Mouse (Mus musculus): ENCODE results near the gene Gm16181.

Gene Gm16181

DNA sequence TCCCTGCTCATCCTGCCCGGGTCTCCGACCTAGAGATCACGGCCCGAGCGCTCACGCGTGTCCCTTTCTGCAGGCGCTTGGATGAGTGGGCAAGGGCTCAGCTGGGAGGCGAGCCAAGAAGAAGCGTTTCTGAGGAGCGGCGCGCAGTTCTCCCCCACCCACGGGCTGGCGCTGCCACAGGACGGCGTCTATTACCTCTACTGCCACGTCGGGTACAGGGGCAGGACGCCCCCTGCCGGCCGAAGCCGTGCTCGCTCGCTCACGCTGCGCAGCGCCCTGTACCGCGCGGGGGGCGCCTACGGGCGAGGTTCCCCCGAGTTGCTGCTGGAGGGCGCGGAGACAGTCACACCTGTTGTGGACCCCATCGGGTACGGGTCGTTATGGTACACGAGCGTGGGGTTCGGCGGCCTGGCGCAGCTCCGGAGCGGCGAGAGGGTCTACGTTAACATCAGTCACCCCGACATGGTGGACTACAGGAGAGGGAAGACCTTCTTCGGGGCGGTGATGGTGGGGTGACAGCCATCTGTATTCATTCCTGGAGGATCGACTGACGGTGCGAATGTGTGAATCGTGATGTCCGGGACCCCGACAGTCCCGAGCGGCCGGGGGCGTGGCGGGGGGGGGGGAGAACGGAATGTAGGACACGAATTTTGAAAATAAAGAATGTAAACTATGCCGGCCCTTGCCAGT, 24.9 kb upstream of the Gm16181 start:
- DNase-seq (ENCODE audit: extremely low spot score, low read depth, low spot score) = no peak

DNA sequence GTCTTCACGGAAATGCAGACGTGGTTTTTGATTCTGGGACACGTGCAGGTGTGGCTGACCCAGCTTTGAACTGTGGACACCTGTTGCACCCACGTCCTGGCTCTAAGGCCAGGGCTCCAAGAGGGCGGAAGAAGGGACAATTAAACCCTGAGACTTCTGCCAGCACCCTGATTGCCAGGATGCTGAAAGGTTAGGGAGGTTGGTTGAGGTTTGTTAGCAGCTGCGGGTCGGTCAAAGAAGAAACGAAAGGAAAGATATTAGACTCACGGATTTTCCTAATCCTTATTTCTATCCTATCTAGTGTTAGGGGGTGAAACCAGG, 24.4 kb upstream of the Gm16181 start:
- DNase-seq (ENCODE audit: extremely low spot score, low read depth, low spot score) = no peak

DNA sequence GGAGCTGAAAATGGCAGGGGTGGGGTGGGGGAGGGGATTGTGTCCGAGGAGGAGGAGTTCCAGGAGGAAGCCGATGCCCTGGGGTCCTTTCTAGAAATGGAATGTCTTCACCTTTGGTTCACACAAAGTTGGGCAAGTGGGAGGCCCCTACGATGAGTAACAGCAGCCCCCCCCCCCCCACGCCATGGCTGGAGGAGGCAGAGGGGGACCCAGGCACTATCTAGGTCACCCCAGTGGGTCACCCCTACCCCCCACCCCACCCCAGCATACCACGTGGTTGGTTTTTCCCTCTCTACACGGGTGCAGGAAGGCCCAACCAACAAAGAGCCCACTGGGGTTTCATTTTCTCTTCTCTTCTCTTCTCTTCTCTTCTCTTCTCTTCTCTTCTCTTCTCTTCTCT, 23.5 kb upstream of the Gm16181 start:
- DNase-seq (ENCODE audit: extremely low spot score, low read depth, low spot score) = no peak

DNA sequence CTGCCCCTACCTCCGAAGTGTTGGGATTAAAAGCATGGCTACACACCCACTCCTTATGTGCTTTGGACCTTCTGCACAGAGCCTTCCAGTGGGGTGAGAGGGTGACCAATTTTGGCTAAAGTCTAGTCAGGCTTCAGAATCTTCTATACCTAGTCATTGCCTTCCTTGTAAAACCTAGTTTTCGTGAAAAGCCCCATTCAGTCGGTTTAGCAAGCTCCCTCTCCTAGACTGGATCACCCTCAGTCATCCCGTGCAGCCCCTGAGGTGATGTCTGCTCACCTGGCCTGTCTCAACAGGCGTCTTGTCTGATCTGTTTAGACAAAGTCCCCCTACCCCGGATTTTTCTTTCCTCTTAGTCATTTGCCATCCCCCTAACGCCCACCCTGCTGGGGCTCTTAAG, 22.6 kb upstream of the Gm16181 start:
- DNase-seq (ENCODE audit: extremely low spot score, low read depth, low spot score) = no peak

DNA sequence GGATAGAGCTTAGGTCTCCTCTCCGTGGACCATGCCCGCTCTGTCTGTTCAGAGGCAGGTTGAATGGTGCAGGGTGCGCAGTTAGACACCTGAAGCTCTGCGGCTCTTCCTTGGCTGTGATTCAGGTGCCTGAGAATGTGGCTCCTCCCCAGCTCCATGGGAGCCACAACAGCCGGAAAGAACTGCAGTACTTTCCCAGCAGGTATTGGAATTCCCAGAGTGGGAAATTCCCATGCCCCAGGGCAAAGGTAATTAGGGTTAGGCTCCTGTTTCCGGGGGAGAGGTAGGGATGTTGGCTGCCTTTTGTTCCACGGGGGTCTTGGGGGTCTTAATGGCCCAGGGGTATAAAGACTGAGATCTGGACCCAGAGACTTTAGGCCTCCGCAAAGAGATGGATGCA, 21.7 kb upstream of the Gm16181 start:
- no peak for DNase-seq (ENCODE audit: extremely low spot score, low read depth, low spot score)

DNA sequence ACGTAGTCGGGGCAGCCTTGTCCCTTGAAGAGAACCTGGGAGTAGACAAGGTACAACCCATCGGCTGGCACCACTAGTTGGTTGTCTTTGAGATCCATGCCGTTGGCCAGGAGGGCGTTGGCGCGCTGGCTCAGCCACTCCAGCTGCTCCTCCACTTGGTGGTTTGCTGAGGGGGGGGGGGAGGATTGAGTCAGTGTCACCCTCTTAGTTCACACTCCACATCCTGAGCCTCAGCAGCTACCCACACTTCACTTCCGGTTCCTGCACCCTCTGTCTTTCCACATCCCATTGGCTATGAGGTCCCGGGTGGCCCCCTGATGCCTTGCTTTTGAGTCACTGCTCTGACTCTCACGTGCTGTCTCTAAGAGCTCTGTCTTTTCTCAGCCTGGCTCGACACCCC, 20.2 kb upstream of the Gm16181 start:
- no peak for DNase-seq (ENCODE audit: extremely low spot score, low read depth, low spot score)

DNA sequence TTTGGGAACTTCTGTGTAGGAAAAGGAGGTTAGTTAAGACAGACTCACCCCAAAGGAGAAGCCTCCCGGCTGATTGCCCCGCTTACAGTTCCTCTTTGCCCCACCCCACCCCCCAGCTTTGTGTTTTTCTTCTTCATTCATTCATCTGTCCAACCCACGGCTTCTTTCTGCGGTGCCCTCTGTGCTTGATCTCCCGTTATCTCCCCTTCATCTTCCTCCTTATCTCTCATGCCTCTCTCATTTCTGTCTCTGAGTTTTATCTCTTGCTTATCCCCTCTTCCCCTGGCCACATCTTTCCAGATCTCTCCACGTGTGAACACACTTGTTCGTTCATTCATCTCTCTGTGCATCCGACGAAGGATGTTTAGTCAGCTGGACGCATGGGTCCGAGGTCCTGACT, 19.5 kb upstream of the Gm16181 start:
- no peak for DNase-seq (ENCODE audit: extremely low spot score, low read depth, low spot score)

DNA sequence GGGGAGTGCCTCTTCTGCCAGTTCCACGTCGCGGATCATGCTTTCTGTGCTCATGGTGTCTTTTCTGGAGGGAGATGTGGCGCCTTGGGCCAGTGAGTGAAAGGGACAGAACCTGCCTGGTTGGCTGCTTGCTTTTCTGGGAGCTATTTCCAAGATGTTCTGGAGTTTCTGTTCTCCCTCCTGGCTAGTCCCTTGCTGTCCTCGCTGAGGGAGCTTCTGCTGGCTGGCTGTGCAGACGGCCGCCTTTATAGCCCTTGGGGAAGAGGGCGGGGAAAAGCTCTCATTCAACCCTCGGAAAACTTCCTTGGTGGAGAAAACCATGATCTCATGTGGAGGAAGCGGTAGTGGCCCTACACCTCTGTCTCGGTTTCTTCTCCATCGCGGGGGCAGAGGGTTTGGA, 18.8 kb upstream of the Gm16181 start, which contains the start of gene Tnf:
Gene Tnf (minus strand): TSS at position 221 of the 400 bp plus-strand sequence.
- no peak for DNase-seq (ENCODE audit: extremely low spot score, low read depth, low spot score)

DNA sequence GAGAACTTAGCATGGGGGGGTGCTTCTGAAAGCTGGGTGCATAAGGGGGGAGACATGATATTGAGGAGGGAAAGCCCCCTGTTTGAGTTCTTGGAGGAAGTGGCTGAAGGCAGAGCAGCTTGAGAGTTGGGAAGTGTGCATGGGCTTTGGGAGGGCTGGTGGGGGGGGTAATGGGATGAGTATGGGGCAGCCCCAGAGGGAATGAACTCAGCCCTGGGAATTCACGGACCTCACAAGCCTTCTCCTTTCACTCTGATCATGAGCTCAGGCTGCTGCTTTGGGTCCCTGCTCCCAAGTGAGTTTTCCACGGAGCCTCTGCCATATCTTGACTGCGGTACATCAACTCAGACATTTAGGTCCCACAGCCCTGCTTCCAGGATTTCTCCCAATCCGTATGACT, 18.2 kb upstream of the Gm16181 start:
- no peak for DNase-seq (ENCODE audit: extremely low spot score, low read depth, low spot score)

DNA sequence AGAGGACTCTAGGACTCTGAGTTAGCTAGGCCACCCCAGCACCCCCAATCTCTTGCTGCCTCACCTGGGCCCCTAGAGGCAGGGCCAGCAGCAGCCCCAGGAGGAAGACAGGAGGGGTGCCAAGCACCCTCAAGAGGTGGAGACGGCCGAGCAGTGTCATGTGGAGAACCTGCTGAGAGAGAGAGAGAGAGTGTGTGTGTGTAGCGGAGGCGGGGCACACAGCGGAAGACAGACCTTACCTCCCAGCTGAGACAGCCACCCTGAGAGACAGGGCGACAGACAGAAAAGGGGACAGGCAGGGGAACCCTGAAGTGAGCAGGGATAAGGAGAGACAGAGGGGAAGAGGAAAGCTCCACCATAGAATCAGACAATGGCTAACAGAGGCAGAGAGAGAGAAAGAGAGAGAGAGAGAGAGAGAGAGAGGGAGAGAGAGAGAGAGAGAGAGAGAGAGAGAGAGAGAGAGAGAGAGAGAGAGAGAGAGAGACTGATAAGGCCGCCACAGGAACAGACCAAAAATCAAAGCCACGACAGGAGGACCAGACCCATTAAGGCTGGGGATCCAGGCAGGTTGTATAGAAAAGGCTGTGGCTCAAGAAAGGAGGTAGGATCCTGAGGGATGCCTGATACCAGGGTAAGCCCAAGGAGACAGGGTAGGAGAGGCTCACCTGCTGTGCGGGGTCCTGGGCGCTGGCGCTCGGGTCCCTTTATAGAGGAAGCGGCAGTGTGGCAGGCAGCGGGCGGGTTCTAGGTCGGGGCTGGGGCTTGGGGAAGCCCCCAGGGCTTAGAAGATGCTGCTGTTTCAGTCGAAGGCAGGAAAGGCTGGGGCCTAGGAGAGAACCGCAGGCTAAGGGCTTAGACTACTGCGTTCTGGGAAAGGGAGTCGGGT, 15.9 kb upstream of the Gm16181 start, which contains the start of gene Lta:
Gene Lta (minus strand): TSS at position 858 of the 886 bp plus-strand sequence.
- DNase-seq (ENCODE audit: extremely low spot score, low read depth, low spot score) = no peak

DNA sequence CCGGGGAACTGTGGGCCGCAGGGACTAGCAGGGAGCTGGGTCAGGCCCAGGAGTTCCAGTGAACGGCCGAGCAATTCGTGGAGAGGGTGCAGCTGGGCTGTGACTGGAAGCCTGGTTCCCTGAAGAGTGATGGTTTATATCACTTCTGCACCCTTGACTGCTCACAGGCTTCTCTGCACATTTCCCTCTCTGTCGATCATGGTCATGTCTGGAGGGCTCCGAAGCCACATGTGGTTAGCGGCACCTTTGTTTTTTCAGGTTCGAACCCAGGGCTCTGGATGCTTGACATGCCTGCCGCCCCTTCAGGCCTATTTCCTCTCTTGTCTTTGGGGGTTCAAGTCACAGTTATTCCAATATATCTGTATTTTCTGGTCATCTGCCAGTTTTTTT, 15.3 kb upstream of the Gm16181 start:
- DNase-seq (ENCODE audit: extremely low spot score, low read depth, low spot score) = no peak

DNA sequence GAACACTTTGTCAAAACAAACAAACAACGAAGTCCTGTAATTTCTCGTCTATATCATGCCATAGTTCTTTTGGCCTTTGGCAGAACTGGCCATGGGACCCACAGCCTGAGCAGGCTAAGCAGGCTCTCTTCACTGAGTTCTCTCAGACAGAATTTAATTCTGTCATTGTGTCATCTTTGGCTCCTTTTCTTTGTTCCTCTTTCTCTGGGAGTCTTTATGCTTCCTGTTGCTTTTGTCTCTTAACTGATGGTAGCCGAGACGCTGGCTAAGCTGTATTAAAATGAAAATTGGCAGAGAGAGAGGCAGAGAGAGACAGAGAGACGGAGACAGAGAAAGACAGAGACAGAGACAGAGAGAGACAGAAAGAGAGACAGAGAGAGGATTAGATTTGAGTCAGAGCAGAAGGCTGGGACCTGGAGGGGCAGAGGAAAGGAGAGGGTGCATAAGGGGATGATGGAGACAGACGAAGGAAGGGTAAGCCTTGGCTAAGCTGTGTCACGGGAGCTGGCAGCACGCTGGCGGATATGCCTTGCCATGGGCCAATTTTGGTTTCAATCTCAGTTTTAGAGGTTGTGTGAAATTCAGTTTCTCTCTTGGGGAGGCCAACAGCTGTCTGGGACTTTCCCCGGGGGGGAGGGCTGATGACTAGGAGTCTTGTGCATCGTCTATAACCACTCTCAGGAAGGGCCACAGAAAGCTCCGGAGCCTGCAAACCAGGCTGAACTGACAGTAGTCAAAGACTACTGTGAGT, 10.7 kb upstream of the Gm16181 start:
- no peak for DNase-seq (ENCODE audit: extremely low spot score, low read depth, low spot score)

DNA sequence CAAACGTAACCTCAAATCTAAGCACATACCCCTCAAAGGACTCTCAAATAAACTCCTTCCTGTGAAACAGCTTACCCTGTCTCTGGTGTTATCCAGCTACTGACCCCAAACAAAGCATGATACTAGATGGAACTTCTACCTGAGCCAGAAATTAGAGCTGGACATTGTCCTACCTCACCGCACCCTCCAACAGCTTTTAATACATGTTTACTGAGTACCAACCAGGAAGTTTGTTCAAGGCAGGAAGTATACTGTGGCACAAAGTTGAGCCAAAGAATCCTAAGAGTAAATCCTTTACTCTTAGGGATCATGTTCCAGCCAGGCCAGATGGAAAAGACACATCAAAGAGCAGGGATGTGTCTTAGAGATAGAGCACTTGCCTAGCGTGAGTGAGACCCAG, 10.0 kb upstream of the Gm16181 start:
- no peak for DNase-seq (ENCODE audit: extremely low spot score, low read depth, low spot score)

DNA sequence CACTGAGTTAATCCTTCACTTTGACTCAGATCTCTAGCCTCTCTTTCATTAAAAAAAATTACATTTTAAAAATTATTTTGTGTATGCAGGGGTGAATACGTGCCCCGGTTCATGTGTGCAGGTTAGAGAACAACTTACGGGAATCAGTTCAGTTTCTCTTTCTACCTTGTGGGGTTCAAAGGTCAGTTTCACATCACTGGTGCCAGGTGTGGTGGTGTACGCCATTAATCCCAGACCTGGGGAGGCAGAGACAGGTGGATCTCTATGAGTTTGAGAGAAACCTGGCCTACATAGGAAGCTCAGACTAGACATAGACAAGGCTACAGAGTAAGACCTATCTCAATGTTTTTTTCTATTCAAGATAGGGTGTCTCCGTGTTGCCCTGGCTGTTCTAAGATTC, 7.6 kb upstream of the Gm16181 start:
- no peak for DNase-seq (ENCODE audit: extremely low spot score, low read depth, low spot score)

DNA sequence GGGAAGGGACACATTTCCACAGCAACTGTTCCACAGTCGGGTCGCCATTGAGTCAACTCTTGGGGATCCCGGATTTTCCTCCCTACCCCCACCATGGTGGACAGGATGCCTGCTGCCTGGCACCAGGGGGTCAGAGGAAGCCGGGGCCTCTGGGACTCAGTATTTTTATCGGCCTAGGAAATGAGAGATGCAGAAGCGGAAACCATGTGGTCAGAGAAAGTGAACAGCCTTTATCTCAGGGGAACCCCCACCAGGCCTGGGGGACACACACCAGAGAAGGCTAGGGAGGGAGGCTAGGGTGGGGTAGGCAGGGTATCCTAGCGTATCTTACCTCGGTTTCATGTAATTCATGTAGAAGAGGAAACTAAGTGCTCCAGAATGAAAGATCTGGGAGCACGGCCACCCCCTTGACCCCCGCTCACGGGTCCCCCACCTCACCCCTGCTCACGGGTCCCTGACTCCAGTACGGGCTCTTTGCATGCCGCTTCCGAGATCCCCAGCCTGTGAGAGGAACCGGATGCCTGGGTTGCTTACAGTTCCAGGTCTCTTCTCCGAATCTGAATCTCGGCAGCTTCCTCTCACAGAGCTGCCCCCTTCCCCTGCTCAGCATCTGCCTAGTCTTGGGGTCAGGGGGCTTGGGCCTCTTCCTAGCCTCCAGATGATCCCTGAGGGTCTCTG, 2.0 kb upstream of the Gm16181 start:
- DNase-seq (ENCODE audit: extremely low spot score, low read depth, low spot score) = no peak

DNA sequence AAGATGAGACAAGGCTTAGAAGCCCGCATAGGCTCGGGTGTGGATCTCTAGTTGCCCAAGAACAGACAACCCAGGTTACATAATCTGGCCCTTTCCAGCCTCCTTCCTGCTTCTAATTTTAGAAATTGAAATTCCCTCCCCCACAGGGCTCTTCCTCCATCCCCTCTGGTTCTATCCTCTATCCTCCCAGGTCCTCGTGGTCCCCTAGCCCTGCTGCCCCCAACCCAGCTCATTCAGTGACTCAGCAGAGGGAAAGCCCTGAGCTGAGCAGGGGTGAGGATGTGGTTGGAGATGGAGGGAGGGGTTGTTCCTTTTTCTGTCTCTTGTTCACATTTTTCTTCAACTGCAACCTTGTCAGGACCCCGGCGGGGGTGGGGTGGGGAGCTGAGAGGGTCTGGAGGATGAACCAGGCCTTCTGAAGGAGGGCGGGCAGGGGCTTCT, 1.0 kb upstream of the Gm16181 start:
- no peak for DNase-seq (ENCODE audit: extremely low spot score, low read depth, low spot score)

DNA sequence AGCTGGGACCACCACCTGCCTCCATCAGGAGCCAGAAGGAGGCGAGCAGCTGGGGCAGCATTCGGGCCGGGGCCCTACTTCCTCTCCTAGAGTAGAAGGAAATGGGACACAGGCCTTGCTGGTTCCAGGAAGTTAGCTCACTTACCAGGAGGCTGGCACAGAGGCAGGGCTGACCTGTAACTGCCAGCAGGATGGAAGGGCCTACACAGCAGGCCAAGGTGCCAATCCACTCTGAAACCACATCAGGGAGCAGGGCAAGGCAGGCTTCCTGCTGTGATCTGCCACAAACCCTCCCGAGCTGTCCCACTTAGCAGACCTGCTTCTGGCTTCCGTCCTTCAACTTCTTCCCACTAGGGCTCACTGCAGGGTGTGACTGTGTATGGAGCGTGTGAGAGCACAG, 1.7 kb downstream of the Gm16181 start:
- DNase-seq (ENCODE audit: extremely low spot score, low read depth, low spot score) = no peak

DNA sequence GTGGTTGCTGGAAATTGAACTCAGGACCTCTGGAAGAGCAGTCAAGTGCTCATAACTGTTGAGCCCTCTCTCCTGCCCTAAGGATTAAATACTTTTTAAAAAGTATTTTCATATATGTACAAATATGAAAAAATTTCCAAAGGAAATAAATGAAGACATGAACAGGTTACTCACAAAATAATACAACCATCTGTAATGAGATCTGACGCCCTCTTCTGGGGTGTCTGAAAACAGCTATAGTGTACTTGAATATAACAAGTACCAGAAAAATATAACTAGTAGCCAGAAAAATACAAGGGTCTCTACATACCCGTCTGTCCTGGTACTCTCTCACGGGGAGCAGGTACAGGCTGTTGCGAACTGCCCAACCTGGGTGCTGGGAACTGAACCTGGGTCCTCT, 4.0 kb downstream of the Gm16181 start:
- no peak for DNase-seq (ENCODE audit: extremely low spot score, low read depth, low spot score)

DNA sequence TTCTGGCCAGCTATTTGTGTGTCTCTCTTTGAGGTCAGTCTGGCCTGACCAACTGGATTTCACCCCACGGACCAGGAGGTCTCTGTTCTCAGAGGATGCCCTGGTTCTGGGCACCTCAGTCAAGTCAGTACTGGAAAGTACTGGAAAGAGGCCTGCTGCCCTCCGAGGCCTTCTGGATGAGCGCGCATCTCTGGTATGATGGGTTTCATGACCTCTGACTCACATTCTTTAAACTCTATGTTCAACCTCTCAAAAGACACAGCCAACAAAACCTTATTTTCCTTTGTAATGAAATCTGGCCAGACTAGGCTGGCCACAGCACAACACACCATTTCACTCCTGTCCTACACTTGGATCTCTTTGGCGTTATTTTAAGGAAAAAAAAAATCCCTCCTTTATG, 4.8 kb downstream of the Gm16181 start:
- no peak for DNase-seq (ENCODE audit: extremely low spot score, low read depth, low spot score)

DNA sequence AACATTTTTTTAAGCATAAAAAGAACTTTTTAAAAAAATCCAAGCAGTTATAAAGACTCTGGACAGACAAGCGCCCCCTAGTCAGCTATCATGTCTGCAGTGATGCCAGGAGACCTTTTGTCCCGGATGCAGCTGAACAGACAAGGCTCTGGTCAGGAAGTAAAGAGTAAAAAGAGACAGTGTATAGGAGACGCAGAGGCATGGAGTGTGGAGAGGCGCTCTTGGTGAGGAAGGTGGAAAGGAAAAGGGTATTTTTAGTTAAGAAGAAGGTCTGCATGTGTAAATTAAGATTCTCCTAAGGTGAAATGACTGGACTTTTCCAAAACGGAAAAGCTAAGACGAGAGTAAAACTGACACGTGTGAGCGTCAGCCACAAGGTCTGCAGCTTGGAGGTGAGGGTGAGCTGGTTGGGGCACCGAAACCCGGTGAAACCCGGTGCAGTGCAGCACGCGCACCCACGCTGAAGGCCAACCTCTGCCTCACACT, 6.0 kb downstream of the Gm16181 start:
- DNase-seq (ENCODE audit: extremely low spot score, low read depth, low spot score) = no peak

DNA sequence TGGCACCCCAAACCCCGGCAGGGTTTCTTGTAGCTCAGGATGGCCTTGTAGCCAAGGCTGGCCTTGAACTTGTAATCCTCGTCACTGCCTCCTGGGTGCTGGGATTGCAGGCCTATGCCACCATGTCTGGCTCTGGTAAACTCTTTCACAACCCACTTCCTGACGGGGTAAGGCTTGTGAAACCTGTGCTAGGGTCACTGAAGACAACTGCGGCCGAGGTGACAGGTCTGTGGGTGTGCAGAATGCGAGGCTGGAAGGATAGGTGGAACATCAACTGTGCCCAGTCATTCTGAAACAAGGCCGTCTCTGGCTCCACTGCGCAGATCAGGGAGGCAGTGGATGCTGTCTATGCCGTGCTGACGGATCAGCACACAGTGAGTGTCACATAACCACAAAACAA, 10.4 kb downstream of the Gm16181 start:
- DNase-seq (ENCODE audit: extremely low spot score, low read depth, low spot score) = no peak

Data from hindlimb bud, embryonic 11.5 days (tissue).